Mouse (Mus musculus) WW6 (cell line): ENCODE results near the gene Ppan.

Experiments used
- DNase-seq: peaks from one replicate; pipeline ENCODE4 v3.0.0-alpha.2; 2013; ENCODE audit warnings: low read depth, low spot score

The Ppan gene

GRCm38 (mm10) chr9:20878710-20879065 lies 9.3 kb upstream of the Ppan start:
- DNase-seq: no peak

GRCm38 (mm10) chr9:20879097-20879792 lies 8.7 kb upstream of the Ppan start, which contains the start of gene Angptl6:
TSS of gene Angptl6 (minus strand) at chr9:20879727.
- no peak for DNase-seq

- DNase-seq: no peak
These were observed 1.4 kb upstream of the Ppan start for GRCm38 (mm10) chr9:20886563-20886962.

GRCm38 (mm10) chr9:20887191-20887590 lies 784 bp upstream of the Ppan start:
- no peak for DNase-seq

GRCm38 (mm10) chr9:20888386-20888765 lies 401 bp downstream of the Ppan start:
- DNase-seq: no peak

- no peak for DNase-seq
These were observed 1.5 kb downstream of the Ppan start for GRCm38 (mm10) chr9:20889185-20890141.

- no peak for DNase-seq
These were observed 2.4 kb downstream of the Ppan start for GRCm38 (mm10) chr9:20890411-20890810.

GRCm38 (mm10) chr9:20891339-20892103 lies 3.5 kb downstream of the Ppan start:
- no peak for DNase-seq

- DNase-seq: no peak
These were observed 4.2 kb downstream of the Ppan start for GRCm38 (mm10) chr9:20892104-20892653.

GRCm38 (mm10) chr9:20893069-20893468 lies 5.1 kb downstream of the Ppan start:
- no peak for DNase-seq

GRCm38 (mm10) chr9:20893590-20894343 lies 5.8 kb downstream of the Ppan start:
- DNase-seq: no peak

GRCm38 (mm10) chr9:20894629-20895028 lies 6.7 kb downstream of the Ppan start:
- DNase-seq: no peak

GRCm38 (mm10) chr9:20895382-20895781 lies 7.4 kb downstream of the Ppan start:
- DNase-seq: no peak

- no peak for DNase-seq
These were observed 9.9 kb downstream of the Ppan start for GRCm38 (mm10) chr9:20897736-20898510.

- peak; percentile 53 for DNase-seq
These were observed 10.6 kb downstream of the Ppan start, which contains the start of gene Eif3g for GRCm38 (mm10) chr9:20898511-20899073. TSS of gene Eif3g (minus strand) at chr9:20898623.

GRCm38 (mm10) chr9:20901466-20902173 lies 13.6 kb downstream of the Ppan start:
- DNase-seq: no peak

- no peak for DNase-seq
These were observed 14.2 kb downstream of the Ppan start for GRCm38 (mm10) chr9:20902174-20902491.

GRCm38 (mm10) chr9:20909948-20910347 lies 22.0 kb downstream of the Ppan start:
- DNase-seq: no peak

- no peak for DNase-seq
These were observed 28.2 kb downstream of the Ppan start for GRCm38 (mm10) chr9:20916160-20916559.
